Mouse (Mus musculus): ENCODE measurements around the gene Ssbp1.
A peak's percentile ranks its signal among the peaks of the same experiment; 100 is the strongest.

Gene Ssbp1

DNA sequence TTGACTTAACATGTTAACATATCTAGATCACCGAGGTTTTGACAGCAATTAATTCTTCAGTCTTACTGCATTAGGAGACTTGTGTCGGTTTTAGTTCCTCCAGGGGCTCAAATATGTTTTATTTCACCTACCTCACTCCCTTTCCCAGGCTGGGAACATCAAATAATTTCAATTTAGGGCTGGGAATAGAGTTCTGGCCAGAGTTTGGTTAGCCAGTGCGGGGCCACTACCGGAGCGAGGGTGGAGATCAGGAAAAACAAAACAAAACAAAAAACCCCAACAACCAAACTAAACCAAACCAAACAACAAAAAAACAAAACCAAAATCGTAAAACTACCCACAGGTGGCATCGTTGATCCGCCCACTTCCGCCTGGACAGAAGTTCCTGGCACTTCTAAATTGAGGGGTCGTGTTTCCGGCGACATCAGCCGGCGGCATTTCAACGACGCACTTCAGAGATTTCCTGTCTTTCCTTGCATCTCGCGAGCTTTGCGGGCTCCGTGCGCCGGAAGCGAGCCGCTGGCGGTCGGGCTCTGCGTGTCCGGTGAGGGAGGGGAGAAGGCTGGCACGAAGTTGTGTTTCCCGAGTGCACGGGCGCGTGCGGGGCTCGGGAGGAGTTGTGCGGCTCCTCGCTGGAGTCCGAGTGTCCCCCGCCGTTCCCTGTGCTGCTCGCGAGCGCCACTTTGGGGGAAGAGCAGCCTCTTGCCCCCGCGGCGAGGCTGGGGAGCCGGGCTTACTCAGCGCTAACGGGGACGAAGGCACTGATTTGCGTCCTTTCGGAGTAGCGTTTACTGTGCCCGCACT lies at the start of gene Ssbp1:
Gene Ssbp1 (plus strand): TSS at position 437 of the 804 bp plus-strand sequence.
- peak; percentile 98 for DNase-seq (ENCODE audit: low read depth)

DNA sequence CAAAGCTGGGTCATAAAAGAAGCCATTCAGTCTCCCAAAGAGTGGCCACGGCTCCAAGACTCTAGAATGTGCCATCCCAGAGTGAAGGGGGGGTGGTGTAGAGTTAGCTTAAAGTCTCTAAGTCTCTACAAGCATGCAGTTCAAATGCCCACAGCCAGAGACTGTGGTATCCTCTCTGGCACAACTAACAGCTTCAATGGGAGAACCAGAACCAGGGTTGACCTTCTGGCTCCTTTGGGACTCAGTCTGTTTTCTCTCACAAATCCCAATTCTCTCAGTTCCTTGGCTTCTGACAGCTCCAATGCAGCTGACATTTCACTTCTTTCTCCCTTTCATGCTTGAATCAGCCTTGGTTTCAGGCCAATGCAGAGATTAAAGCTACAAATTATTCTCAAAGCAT lies 48.1 kb upstream of the Ssbp1 start:
- DNase-seq (ENCODE audit: low read depth) = no peak

DNA sequence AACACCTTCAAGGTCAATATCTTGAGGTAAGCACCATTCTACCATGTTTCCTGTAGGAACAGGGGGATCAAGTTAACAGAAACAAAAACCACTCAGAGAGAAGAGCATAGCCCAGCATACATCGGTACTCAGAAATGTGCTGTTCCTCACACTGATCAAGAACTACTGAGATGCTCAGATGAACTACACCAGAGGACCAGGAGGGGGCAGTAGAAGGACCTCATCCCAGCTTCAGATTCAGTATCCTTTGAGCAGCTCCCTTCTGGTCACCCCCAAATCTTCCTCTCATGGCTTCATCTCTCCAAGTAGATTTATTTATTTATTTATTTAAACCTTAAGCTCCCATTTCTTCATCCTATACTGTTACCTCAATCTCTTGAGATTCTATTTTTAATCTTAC lies 47.4 kb upstream of the Ssbp1 start:
- DNase-seq (ENCODE audit: low read depth) = peak; percentile 67

DNA sequence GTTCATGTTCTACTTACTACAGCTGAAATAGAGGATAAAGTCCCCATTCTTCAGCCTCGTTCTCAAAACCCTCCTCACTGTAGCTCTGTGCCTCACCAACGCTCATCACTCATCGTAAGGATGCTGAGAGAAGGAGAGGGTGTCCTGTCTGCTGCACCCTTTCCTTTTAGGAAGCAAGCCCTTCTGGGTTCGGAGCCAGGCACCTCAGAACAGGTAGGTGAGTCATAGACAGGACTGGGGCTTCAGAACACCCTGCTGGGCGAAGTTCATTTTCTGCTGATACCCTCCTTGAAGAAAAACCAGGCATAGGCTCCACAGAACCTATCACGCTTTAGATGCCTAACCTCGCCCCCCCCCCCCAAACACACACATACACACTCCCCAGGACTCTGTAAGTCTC lies 43.7 kb upstream of the Ssbp1 start:
- DNase-seq (ENCODE audit: low read depth) = no peak

DNA sequence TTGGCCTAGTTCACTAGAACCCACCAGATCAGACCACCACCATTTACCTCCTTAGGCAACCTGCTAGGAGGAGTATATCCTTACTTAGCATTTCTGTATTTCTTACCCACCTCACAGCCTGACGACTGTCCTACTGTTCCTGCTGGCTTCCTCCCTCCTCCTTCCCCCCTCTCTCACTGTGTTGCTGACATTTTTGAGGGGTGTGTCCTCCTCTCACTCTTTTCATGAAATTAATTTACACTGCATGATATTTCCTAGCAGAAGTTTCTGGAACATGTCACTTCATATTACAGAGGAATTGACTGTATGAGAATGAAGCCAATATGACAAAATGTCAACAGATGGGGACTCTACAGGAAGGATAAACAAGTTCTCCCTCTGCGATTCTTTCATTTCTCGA lies 42.5 kb upstream of the Ssbp1 start:
- DNase-seq (ENCODE audit: low read depth) = no peak

DNA sequence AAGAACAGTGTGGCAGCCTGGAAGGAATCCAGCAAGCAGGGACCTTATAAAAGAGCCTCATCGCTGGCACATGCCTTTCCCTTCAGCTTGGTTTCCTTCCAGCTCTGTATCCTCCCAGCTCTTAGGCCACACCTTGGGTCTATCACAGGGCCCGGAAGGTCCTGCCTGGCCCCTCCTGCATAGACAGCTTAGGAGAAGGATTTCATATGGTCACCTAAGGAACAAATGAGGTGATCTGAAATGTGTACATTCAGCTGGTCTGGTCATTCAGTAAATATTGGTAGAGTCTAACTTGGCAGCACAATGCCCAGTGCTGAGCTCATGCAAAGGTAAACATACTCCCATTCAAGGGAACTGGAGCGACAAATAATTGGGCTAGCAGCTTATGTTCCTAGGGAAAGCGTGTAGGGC lies 41.6 kb upstream of the Ssbp1 start:
- no peak for DNase-seq (ENCODE audit: low read depth)

DNA sequence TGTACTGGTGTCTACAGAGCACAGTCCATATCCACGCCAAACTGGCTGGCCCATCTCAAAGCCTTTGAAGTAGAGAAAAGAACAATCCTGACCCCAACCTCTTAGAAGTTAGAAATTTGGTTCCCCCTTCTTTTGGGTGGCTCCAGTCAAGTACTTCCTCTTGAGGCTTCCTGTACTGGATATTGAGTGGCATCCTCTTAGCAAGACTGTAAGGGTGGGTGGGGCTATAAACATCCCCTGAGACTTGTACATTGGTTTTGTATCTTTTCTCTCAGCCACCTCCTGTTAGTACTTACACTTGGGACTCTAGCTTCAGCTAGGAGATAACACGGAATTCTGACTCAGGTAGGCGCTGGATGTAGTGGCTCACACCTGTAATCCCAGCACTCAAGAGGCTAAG lies 40.9 kb upstream of the Ssbp1 start:
- no peak for DNase-seq (ENCODE audit: low read depth)

DNA sequence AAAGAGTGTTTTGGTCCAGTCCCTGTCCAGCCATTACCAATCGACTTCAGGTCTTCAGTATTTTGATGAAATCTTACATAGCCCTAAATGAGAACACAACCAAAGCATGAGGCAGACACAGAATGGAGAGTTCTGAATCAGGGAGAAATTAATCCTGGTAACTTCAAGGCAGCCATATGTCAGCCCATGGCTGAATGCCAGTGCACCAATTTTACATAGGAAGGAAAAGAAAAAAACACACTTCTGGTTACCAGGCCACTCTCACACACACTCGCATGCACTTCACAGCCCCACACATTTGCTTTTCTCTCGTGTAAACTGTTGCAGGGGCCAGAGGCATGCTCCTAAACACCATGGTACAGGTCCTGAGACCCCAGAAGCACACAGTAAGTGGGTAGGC lies 40.3 kb upstream of the Ssbp1 start:
- peak; percentile 68 for DNase-seq (ENCODE audit: low read depth)

DNA sequence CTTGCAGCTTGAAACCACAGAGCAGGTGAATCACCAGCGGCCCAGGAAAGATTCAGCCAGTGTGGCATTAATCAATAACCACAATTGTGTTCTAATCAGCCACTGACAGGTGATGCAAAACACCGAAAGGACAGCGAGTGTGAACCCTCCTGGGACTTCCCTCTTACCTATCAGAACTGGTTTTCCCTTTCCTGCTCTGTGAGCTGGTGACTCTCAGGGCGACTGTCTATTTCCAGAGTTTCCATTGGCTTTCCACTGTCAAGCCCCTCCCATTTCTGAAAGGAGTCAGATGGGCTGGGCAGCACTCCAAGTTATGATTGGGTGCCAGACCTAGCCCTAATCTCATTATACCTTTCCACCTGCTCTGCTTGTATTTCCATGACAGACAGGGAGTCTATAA lies 39.8 kb upstream of the Ssbp1 start:
- peak; percentile 54 for DNase-seq (ENCODE audit: low read depth)

DNA sequence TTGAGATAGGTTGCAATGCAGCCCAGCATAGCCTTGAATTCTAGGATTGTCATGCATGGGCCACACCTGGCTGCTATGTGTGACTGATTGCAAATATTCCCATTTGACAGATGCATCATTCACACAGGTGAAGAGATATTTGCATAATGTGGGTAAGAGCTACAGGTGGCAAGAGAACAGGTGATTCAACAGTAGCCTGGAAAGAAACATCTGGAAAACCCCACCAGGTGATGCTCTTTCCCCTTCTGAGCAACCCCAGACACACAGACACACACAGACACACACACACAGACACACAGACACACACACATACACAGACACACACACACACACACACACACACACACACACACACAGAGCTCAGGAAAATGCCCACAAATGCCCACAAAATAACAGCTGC lies 39.3 kb upstream of the Ssbp1 start:
- no peak for DNase-seq (ENCODE audit: low read depth)

DNA sequence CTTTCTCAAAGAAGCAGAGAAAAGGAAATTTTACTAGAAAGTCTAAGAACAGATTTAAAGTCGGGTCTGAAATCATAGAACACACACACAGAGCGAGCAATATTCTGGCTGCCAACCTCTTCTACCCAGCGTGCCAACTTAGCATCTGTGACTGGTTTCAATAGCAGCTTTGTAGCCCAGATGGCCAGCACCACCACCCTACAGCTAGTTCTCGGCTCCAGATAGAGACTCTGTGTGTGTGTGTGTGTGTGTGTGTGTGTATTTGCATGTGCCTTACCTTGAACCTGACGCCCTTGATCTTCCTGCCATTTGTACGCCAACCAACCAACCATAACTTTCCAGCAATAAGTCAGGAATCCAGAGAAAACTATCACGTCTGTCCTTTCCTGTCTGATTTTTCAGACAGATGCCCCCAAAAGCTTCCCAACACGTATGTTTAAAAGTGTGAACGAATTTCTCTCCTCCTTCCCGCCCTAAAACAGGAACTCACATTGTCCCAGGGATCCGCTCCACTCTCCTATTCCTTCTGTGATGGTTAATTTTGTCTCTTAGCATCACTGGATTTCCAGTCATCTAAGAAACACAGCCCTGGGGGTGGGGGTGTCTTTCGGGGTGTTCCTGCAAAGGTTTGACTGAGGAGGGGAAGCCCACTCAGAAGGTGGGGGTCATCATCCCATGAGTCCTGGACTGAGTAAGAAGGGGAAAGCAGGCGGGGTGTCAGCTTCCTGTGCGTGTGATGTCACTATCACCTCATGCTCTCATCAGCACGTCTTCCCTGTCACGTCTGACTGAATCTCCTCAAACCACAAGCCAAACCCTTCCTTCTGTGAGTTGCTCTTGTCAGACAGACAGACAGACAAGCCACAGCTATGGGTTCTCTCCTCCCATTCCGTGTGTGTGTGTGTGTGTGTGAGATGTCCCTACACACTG lies 38.5 kb upstream of the Ssbp1 start:
- no peak for DNase-seq (ENCODE audit: low read depth)

DNA sequence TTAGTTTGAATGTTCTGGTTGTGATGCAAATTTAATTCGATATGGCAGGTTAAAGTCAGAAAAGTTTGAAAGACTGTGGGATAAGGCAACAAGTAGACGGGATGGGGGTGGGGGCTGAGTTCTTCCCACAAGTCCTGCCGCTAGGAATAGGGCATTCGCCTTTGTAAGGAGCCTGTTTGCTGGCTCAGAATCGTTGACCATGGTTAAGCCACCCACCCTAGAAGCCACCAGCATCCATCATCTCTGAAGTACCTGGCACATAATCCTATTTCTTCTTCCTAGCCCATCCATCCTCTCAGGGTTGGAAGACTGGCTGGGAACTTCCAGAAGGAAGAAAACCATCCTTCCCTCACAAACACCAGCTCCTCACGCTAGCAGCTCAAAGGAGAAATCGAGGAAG lies 36.5 kb upstream of the Ssbp1 start:
- no peak for DNase-seq (ENCODE audit: low read depth)

DNA sequence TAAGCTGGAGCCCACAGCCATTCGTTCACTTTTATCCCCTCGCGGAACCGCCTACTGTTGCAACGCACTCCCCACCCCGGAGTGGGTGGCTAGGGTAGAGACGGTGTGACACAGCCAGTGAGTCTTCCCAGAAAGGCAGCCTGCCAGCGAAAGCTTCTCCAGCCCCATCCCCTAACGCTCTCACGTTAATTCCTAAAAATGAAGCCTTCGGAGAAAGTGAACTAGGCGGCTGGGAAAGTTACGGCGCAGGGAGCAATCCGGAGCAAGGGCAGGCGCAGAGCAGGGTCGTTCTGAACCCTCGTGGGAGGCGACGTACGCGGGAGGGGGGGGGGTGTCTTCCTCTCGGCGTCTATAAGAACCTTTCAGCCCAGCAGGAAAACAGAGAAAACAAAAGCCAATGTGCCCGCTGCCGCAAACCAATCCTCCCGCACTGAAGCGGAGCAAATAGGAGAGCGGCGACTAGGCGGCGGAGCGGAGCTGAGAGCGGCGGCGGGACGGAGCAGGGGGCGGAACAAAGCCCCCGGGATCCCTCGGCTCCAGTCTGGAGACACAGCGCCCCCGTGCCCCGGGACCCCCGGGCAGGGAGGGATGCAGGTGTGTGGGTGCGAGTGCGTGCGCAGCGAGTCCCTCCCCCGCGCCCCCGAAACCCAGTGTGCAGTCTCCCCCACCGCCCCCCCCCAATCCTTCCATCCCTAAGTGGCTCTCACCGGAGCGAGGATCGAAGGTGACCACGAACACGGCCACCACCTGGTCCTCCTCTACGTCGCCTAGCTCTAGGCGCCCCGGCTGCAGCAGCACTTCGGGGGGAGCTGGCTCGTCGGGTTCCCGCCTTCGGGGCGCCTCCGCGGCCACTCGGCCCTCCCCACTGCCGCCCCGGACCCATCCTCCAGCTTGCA lies 35.8 kb upstream of the Ssbp1 start:
- peak; percentile 61 for DNase-seq (ENCODE audit: low read depth)

DNA sequence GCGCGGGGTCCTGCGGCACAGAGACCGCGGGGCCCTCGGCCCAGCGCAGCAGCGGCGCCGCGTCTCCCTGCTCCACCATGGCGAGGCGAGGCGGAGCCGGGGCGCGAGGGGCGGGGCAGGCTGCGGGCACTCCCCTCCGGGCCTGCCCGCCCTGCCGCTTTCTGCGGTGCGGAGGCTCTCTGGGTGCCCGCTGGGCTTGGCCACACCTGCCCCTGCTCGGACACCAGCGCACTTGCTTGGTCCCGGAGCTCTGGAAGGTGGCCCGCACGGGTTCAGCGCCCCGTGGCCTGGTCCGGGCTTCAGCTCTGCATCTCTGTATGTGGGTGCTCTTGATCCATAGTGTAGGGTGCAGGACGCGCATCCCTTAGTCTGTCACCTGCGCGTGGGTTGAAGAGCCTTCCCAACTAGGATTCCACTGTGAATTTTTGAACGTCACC lies 35.1 kb upstream of the Ssbp1 start, which contains the start of gene E330009J07Rik:
Gene E330009J07Rik (minus strand): TSS at position 89 of the 437 bp plus-strand sequence.
- DNase-seq (ENCODE audit: low read depth) = peak; percentile 84

DNA sequence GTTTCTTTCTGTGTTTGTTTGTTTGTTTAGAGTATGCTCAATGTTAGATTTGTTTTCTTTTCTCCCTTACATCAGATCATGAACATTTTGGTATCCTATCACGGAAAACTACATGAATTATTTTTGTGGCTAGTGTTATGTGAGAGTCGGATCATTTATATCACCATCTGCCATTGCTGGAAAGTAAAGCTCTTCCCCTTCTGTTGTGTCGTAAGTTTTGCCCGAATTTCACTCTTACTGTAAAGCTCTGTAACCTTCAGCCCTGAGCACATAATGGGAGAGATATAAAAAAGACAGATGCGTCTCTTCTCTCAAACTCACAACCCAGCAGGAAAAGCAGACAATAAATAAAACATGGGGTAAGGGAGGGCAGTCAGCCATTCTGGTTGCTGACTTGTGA lies 32.2 kb upstream of the Ssbp1 start, which contains the start of gene Wee2:
Gene Wee2 (plus strand): TSS at position 153 of the 400 bp plus-strand sequence.
- DNase-seq (ENCODE audit: low read depth) = no peak

DNA sequence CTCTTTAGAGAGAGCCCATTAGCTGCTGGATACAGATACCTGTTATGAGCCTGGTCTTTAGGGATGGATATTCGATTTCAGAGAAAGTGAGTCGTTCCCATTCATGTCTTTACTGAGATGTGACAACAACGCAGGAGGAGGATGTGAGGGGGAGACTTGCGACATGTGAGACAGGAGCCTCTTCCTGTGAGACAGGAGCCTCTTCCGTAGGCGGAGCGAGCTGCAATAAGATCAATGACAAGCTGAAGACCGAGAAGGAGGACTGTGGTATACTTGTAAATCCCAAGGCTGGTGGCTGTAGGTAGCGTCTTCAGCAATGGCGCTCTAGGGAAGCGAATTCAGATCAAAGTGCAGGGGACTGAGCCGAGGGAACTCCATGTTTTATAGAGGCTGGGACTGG lies 31.4 kb upstream of the Ssbp1 start:
- no peak for DNase-seq (ENCODE audit: low read depth)

DNA sequence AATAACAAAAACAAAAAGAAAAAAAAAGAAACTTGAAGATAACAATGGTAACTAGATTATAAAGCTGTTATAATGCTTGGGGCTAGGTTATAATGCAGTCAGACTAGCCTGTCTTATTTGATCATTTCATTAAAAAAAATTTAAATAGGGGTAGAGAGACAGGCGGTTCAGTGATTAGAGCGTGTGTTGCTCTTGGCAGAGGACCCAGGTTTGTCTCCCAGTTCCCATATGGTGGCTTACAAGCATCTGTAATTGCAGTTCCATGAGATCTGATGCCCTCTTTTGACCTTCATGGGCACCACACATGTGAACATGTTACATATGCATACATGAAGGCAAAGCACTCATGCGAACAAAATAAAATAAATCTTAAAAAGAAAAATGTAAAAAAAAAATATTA lies 29.9 kb upstream of the Ssbp1 start:
- no peak for DNase-seq (ENCODE audit: low read depth)

DNA sequence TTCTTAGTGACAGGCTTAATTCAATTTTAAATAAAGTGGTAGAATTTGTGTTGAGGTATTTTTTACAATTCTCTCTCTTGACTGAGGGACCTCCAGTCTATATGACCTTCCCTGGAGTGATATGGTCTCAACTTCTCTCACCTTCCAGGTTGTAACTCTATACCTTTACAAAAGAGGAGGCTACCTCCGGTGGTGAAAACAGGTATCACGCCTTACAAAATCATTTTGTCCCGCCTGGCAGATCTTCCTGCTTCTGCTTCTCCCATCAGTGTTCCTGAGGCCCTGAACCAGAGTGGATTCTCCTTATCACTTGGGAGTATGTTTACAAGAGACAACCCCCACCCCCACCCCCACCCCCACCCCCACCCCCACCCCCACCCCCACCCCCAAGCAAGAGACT lies 29.4 kb upstream of the Ssbp1 start:
- no peak for DNase-seq (ENCODE audit: low read depth)

DNA sequence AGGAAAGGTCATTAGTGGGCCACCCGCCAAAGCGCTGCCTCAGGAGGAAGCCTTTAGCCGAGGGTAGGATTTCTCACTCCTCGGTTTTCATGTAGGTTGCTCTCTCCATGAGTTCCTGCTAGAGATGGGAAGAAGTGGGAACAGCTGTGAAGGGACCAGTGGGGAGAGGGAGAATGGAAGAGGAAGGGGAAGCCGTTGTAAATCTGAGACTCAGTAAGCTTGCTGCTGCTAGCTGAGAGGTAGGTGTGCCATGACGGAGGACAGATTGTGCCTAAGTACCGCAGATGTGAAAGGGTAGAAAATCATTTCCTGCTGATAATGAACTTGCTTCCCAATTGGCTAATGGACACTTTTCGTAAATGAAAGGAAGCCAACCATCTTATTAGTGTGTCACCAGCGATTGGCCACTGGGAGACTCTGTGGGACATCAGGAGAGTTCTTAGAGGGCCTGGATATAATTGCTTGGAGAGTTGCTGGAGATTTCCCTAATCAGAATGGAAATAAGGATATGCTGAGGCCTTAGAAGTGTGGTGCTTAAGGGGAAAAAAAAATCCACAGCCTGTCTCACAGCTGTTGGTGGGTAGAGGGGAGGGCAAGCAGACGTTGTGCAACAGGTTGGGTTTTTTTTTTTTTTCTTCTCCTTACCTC lies 27.7 kb upstream of the Ssbp1 start:
- no peak for DNase-seq (ENCODE audit: low read depth)

DNA sequence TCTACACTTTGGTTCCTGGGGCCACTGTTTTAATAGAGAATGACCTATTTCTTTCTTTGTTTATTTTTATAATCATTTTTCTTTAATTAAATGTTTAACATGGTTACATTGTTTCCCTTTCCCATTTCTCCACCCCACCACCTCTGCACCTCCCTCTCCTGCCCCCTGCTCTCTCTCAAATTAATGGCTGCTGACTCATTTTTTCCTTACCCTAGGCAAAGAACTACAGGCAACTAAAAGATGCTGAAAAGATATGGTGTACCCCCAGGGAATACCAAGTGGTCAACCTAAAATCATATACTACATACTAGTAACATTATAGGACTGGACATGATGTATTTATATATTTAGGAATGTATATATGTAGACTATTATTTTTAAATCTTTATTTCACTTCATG lies 22.5 kb upstream of the Ssbp1 start:
- DNase-seq (ENCODE audit: low read depth) = peak; percentile 52

DNA sequence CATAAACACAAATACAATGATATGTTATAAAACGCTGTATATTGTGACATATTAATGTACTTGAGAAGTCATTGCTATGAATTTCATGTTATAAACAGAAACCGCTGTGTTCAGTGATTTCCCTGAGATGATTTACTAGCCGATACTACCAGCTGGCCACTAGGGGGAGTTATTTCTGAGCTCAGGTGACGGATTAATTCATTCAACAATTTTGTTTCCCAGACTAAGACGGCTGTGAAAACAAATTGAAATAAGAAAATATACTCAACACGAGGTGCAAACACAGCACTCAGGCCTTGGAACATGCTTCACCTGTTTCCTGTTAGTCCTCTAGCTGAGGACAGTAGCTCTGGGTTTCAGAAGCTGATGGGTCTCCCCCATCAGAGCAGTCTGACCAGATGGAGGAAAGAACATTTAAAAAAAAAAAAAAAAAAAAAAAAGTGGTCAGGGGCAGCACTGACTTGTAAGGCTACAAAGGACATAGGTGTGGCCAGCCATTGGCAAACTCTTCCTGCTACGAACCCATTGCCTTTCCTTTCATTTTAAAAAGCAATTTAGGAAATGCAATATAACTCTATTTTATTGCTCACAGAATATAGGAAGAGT lies 16.6 kb upstream of the Ssbp1 start:
- peak; percentile 54 for DNase-seq (ENCODE audit: low read depth)
